Mouse (Mus musculus) neutrophil, adult 59 days (primary cell): ENCODE results near the gene C2cd4a. TPM values are rescaled to one million over a fixed set of nuclear protein-coding genes. Genes with fewer than 3 reads are reported as not detected.

Experiments
- total RNA-seq, 2 experiments: library from RNA; stranded (reverse); gene quantifications; 1 replicate in 1 of 2; 2 replicates in 1 of 2; pipeline ENCODE4 v1.2.4; 2023

C2cd4a gene
- not detected for total RNA-seq

GRCm38 (mm10) chr9:67832046-67832605 lies at the start of gene C2cd4a:
C2cd4a (minus strand) TSS chr9:67832330.

GRCm38 (mm10) chr9:67839981-67840859 lies 8.1 kb upstream of the C2cd4a start, which contains the start of gene Vps13c:
Vps13c (plus strand) TSS chr9:67840396.

Other genes with a start within 250 kb of the C2cd4a start
- not detected for gene C2cd4b, start 72.9 kb downstream of the C2cd4a start, total RNA-seq
- gene Vps13c, start 8.1 kb upstream of the C2cd4a start, total RNA-seq: 10 to 100 TPM; 64.1 to 82.8 TPM